In genomic region chr12:108489741-108490140, GRCm38 (mm10) we compare ENCODE assay signal across 19 mouse cellular contexts.
DNase-seq lines count a peak whose midpoint lies in the region; ATAC-seq and TF ChIP-seq lines count a peak whose summit lies in the region.
"Had no signal": no experiment of that assay in that cellular context is flagged by ENCODE, and none has a peak within 500 bp of the region (broad histone marks: within the 10 kb centered on the region; RNA-seq: fewer than 3 reads in every experiment).

No protein-coding gene starts in this region.

- H3K4me2 ChIP-seq in midbrain, postnatal 0 days (ENCODE audit: low read depth, low read length, poor library complexity, severe bottlenecking) = no peak overlapping the region
- H3K4me2 ChIP-seq: forebrain, embryonic 13.5 days; heart, embryonic 13.5 days; neural tube, embryonic 13.5 days had no signal

- H3K27me3 ChIP-seq in midbrain, postnatal 0 days (ENCODE audit: insufficient read depth, low read length) = no peaks in the 10 kb centered on the region
- H3K27me3 ChIP-seq in heart, embryonic 10.5 days (ENCODE audit: insufficient read depth, poor library complexity, severe bottlenecking) = no peaks in the 10 kb centered on the region
- H3K27me3 ChIP-seq: forebrain, embryonic 13.5 days; heart, embryonic 13.5 days; neural tube, embryonic 13.5 days had no signal

- TF ChIP-seq CTCF in layer of hippocampus, adult 2 months (conservative IDR thresholded peaks at IDR 0.05) = no peak
- TF ChIP-seq CTCF in midbrain, postnatal 0 days (IDR thresholded peaks at IDR 0.05) = no peak

- peak overlapping the region; percentile 3; the same call in 1 of the 2 replicates for H3K27ac ChIP-seq in layer of hippocampus, adult 2 months
- no peak overlapping the region for H3K27ac ChIP-seq in midbrain, postnatal 0 days (ENCODE audit: low read depth, low read length)
- H3K27ac ChIP-seq in heart, embryonic 10.5 days = no peak overlapping the region
- H3K27ac ChIP-seq: heart, embryonic 13.5 days; neural tube, embryonic 13.5 days had no signal

- peak; percentile 32; the same call in 1 of the 2 replicates for ATAC-seq in midbrain, postnatal 0 days (ENCODE audit: low FRiP score)
- ATAC-seq: forebrain, embryonic 13.5 days had no signal

- H3K4me1 ChIP-seq in midbrain, postnatal 0 days (ENCODE audit: insufficient read depth, low read length) = peaks cover 3% of the 10 kb centered on the region; the same call in 1 of the 2 replicates
- H3K4me1 ChIP-seq in heart, embryonic 10.5 days = peaks cover 26% of the 10 kb centered on the region

- DNase-seq in cerebellum, postnatal 14 days = peak; percentile 49 to 56
- DNase-seq in cerebellum, postnatal 4 days (ENCODE audit: low spot score in 2 of 2) = no peak
- no peak for DNase-seq in layer of hippocampus, adult 2 months (ENCODE audit: low spot score in 2 of 2)
- DNase-seq in layer of hippocampus, adult 9-11 months = no peak
- DNase-seq in NIH3T3 (ENCODE audit: low read depth) = peak; percentile 83
- no peak for DNase-seq in midbrain, postnatal 0 days (ENCODE audit: low spot score)
- DNase-seq in testis, postnatal 14 days (ENCODE audit: low spot score) = no peak
- DNase-seq in heart, embryonic 10.5 days (ENCODE audit: low spot score) = no peak
- DNase-seq: adrenal gland, postnatal 36 days; cerebellum, adult 2 months; kidney, adult 11 months; layer of hippocampus, postnatal 36 days; lung, adult 18-20 months; lung, postnatal 14 days; right cerebral cortex, postnatal 4 days; thymus, postnatal 25 days had no signal

- H3K36me3 ChIP-seq in midbrain, postnatal 0 days (ENCODE audit: insufficient read depth, low read length) = no peaks in the 10 kb centered on the region
- H3K36me3 ChIP-seq in heart, embryonic 10.5 days = no peaks in the 10 kb centered on the region
- H3K36me3 ChIP-seq: heart, embryonic 13.5 days; neural tube, embryonic 13.5 days had no signal

- H3K9ac ChIP-seq in midbrain, postnatal 0 days (replicated peaks; ENCODE audit: low read length, poor library complexity, severe bottlenecking) = no peak overlapping the region
- H3K9ac ChIP-seq: forebrain, embryonic 13.5 days; heart, embryonic 13.5 days; neural tube, embryonic 13.5 days had no signal

- H3K9me3 ChIP-seq in midbrain, postnatal 0 days (ENCODE audit: low read length) = no peaks in the 10 kb centered on the region
- H3K9me3 ChIP-seq in heart, embryonic 10.5 days = no peaks in the 10 kb centered on the region
- H3K9me3 ChIP-seq: forebrain, embryonic 13.5 days; heart, embryonic 13.5 days; neural tube, embryonic 13.5 days had no signal

- no peak overlapping the region for H3K4me3 ChIP-seq in layer of hippocampus, adult 2 months
- H3K4me3 ChIP-seq in midbrain, postnatal 0 days (ENCODE audit: low read depth, low read length) = no peak overlapping the region
- no peak overlapping the region for H3K4me3 ChIP-seq in heart, embryonic 10.5 days
- H3K4me3 ChIP-seq: forebrain, embryonic 13.5 days; heart, embryonic 13.5 days; neural tube, embryonic 13.5 days had no signal

- WGBS in midbrain, postnatal 0 days = 24% methylated on average over 2 of the region's 2 CpGs
- whole genome bisulfite sequencing in heart, embryonic 10.5 days = 60% methylated on average over 2 of the region's 2 CpGs

Comparison
In these comparisons a context has a peak if more than half of its experiments do, and no peak if none do; other contexts are left out.
1. DNase-seq: peak in cerebellum, postnatal 14 days (2 of 2) and NIH3T3 (single experiment); none in cerebellum, postnatal 4 days (0 of 2), layer of hippocampus, adult 2 months (0 of 2), layer of hippocampus, adult 9-11 months (single experiment), midbrain, postnatal 0 days (single experiment), testis, postnatal 14 days (single experiment) and heart, embryonic 10.5 days (single experiment).